Mouse (Mus musculus) layer of hippocampus, postnatal 10 days (tissue): ENCODE results near the gene Asb13. TPM values are rescaled to one million over a fixed set of nuclear protein-coding genes. Genes with fewer than 3 reads are reported as not detected.

Experiments
- DNase-seq, 2 experiments: peaks; one replicate each; pipeline ENCODE4 v3.0.0; 2021; ENCODE audit warnings: low spot score in 2 of 2
- long read RNA-seq: library from polyadenylated mRNA; stranded (forward); transcript quantifications from one replicate; pipeline ENCODE4 v2.0.0, GENCODE M21; 2023
- total RNA-seq, 2 experiments: library from RNA; stranded (reverse); gene quantifications; 2 replicates each; pipeline ENCODE4 v1.2.3; 2021

The Asb13 gene
- 10 to 100 TPM; 24.3 to 27.1 TPM for total RNA-seq
- long read RNA-seq, full-length matches to known transcripts, result 40 of 47 reads
- long read RNA-seq, partial matches to known transcripts, result 0 of 47 reads
- long read RNA-seq, other reads (novel, unspliced or antisense), result 7 of 47 reads

- peak; percentile 70 to 81 for DNase-seq
Observed at GRCm38 (mm10) chr13:3633895-3634811, at the start of gene Asb13. Asb13 (plus strand) TSS chr13:3634032.

GRCm38 (mm10) chr13:3590789-3591188 is 43.0 kb upstream of the Asb13 start:
- no peak for DNase-seq

GRCm38 (mm10) chr13:3594311-3594710 is 39.5 kb upstream of the Asb13 start:
- DNase-seq, result no peak

GRCm38 (mm10) chr13:3596232-3596631 is 37.6 kb upstream of the Asb13 start:
- DNase-seq, result no peak

GRCm38 (mm10) chr13:3609780-3610117 is 24.1 kb upstream of the Asb13 start:
- no peak for DNase-seq

GRCm38 (mm10) chr13:3610118-3610794 is 23.6 kb upstream of the Asb13 start:
- peak in 1 of 2 experiments; percentile 45 for DNase-seq

GRCm38 (mm10) chr13:3610795-3611438 is 22.9 kb upstream of the Asb13 start, which contains the start of gene Fam208b:
Fam208b (minus strand) TSS chr13:3611108.
- peak; percentile 97 for DNase-seq

GRCm38 (mm10) chr13:3627139-3627538 is 6.7 kb upstream of the Asb13 start:
- no peak for DNase-seq

GRCm38 (mm10) chr13:3628102-3628501 is 5.7 kb upstream of the Asb13 start:
- DNase-seq, result no peak

- no peak for DNase-seq
Observed at GRCm38 (mm10) chr13:3632551-3632950, 1.3 kb upstream of the Asb13 start.

- DNase-seq, result no peak
Observed at GRCm38 (mm10) chr13:3633131-3633530, 701 bp upstream of the Asb13 start.

- no peak for DNase-seq
Observed at GRCm38 (mm10) chr13:3635076-3635475, 1.2 kb downstream of the Asb13 start.

GRCm38 (mm10) chr13:3636797-3637196 is 3.0 kb downstream of the Asb13 start:
- no peak for DNase-seq

- DNase-seq, result no peak
Observed at GRCm38 (mm10) chr13:3642049-3642448, 8.2 kb downstream of the Asb13 start.

- no peak for DNase-seq
Observed at GRCm38 (mm10) chr13:3642538-3642937, 8.7 kb downstream of the Asb13 start.

- DNase-seq, result no peak
Observed at GRCm38 (mm10) chr13:3644871-3645270, 11.0 kb downstream of the Asb13 start.

GRCm38 (mm10) chr13:3645919-3646318 is 12.1 kb downstream of the Asb13 start:
- no peak for DNase-seq

GRCm38 (mm10) chr13:3646566-3646965 is 12.7 kb downstream of the Asb13 start:
- no peak for DNase-seq

- DNase-seq, result no peak
Observed at GRCm38 (mm10) chr13:3650569-3650968, 16.7 kb downstream of the Asb13 start.

GRCm38 (mm10) chr13:3654432-3654831 is 20.6 kb downstream of the Asb13 start:
- no peak for DNase-seq
